Mouse (Mus musculus) lung, postnatal 36 days (tissue): ENCODE measurements at regions not wholly inside any gene's neighbourhood (a gene's known extent, or its start where the extent isn't known, plus 50 kb on each side); places are given as distances from the start of the nearest gene placed in this dataset.
A peak's percentile ranks its signal among the peaks of the same experiment; 100 is the strongest.

Source experiments
- DNase-seq: peaks from one replicate; pipeline ENCODE4 v3.0.0; 2022; ENCODE audit warnings: mixed read lengths

GRCm38 (mm10) chr13:15802043-15802795 is 209.4 kb upstream of the Inhba start:
- peak; percentile 46 for DNase-seq

- DNase-seq = peak; percentile 10
Measured at GRCm38 (mm10) chr13:15803965-15804364, 207.7 kb upstream of the Inhba start.

GRCm38 (mm10) chr13:15806925-15807324 is 204.7 kb upstream of the Inhba start:
- peak; percentile 5 for DNase-seq

- no peak for DNase-seq
Measured at GRCm38 (mm10) chr13:15822261-15822850, 189.3 kb upstream of the Inhba start.

GRCm38 (mm10) chr13:15845806-15846205 is 165.8 kb upstream of the Inhba start:
- no peak for DNase-seq

- DNase-seq = no peak
Measured at GRCm38 (mm10) chr13:15848017-15848416, 163.6 kb upstream of the Inhba start.

- DNase-seq = no peak
Measured at GRCm38 (mm10) chr13:15849129-15849528, 162.5 kb upstream of the Inhba start.

- no peak for DNase-seq
Measured at GRCm38 (mm10) chr13:15850358-15850757, 161.3 kb upstream of the Inhba start.

- no peak for DNase-seq
Measured at GRCm38 (mm10) chr13:15853022-15853566, 158.6 kb upstream of the Inhba start.

- DNase-seq = peak; percentile 16
Measured at GRCm38 (mm10) chr13:15862941-15863340, 148.7 kb upstream of the Inhba start.

GRCm38 (mm10) chr13:15863344-15863743 is 148.3 kb upstream of the Inhba start:
- no peak for DNase-seq

- DNase-seq = no peak
Measured at GRCm38 (mm10) chr13:15867046-15867561, 144.5 kb upstream of the Inhba start.

- DNase-seq = no peak
Measured at GRCm38 (mm10) chr13:15877606-15878005, 134.0 kb upstream of the Inhba start.

- no peak for DNase-seq
Measured at GRCm38 (mm10) chr13:15879576-15879975, 132.1 kb upstream of the Inhba start.

- DNase-seq = no peak
Measured at GRCm38 (mm10) chr13:15890794-15891193, 120.9 kb upstream of the Inhba start.

- DNase-seq = no peak
Measured at GRCm38 (mm10) chr13:15891403-15891802, 120.2 kb upstream of the Inhba start.

GRCm38 (mm10) chr13:15898201-15898600 is 113.5 kb upstream of the Inhba start:
- no peak for DNase-seq

- no peak for DNase-seq
Measured at GRCm38 (mm10) chr13:15901710-15902675, 109.7 kb upstream of the Inhba start.

GRCm38 (mm10) chr13:15907806-15908205 is 103.8 kb upstream of the Inhba start:
- no peak for DNase-seq

GRCm38 (mm10) chr13:15910578-15910977 is 101.1 kb upstream of the Inhba start:
- DNase-seq = no peak

- no peak for DNase-seq
Measured at GRCm38 (mm10) chr13:15911263-15911662, 100.4 kb upstream of the Inhba start.

GRCm38 (mm10) chr13:15914270-15914669 is 97.4 kb upstream of the Inhba start:
- no peak for DNase-seq

- DNase-seq = peak; percentile 29
Measured at GRCm38 (mm10) chr13:15929890-15930289, 81.8 kb upstream of the Inhba start.
